Mouse (Mus musculus): ENCODE measurements around the gene Tbck.

DNA sequence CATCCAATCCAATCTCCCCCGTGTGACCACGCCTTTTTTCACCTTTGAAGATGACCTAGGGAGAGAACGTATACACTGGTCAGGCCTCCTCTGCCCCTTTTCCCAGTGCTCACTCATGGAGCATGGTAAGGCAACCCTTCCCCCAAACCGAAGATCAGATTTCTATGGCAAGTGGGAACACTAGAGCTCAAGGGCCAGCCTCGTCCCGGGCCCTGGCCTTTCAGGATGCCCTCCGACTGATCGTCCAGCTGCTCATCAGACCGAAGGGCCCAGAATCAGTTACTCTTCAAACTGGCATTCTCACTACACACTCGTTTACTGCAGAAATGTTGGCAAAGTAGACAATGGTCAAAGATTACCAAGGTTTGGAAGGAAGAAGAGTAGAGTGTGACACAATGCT is 200.5 kb downstream of the Tbck start:
- no peak for TF ChIP-seq EP300 (IDR thresholded peaks at IDR 0.05)
- no peak for TF ChIP-seq CTCF (IDR thresholded peaks at IDR 0.05)
